9 mouse cellular contexts compared by ENCODE assay signal in genomic region chr8:120495461-120495860, GRCm38 (mm10).
DNase-seq lines count a peak whose midpoint lies in the region; ATAC-seq lines count a peak whose summit lies in the region.
"Had no signal": no experiment of that assay in that cellular context is flagged by ENCODE, and none has a peak within 500 bp of the region (broad histone marks: within the 10 kb centered on the region; RNA-seq: fewer than 3 reads in every experiment).

No protein-coding gene starts in this region.

- H3K4me2 ChIP-seq in heart, embryonic 16.5 days (ENCODE audit: low read depth, low read length) = no peak overlapping the region
- peak overlapping the region; percentile 95 for H3K4me2 ChIP-seq in liver, embryonic 12.5 days
- H3K4me2 ChIP-seq in stomach, embryonic 14.5 days (replicated peaks; ENCODE audit: low read depth, low read length) = no peak overlapping the region

- no peaks in the 10 kb centered on the region for H3K36me3 ChIP-seq in heart, embryonic 16.5 days (ENCODE audit: control insufficient read depth, insufficient read depth)
- peaks cover 95% of the 10 kb centered on the region for H3K36me3 ChIP-seq in megakaryocyte, embryonic 14.5 days (replicated peaks; ENCODE audit: low read length)
- peaks cover 26% of the 10 kb centered on the region for H3K36me3 ChIP-seq in liver, embryonic 12.5 days
- no peaks in the 10 kb centered on the region for H3K36me3 ChIP-seq in stomach, embryonic 14.5 days (ENCODE audit: control insufficient read depth, insufficient read depth, low read length)
- H3K36me3 ChIP-seq: limb, embryonic 12.5 days had no signal

- no peaks in the 10 kb centered on the region for H3K27me3 ChIP-seq in heart, embryonic 16.5 days (ENCODE audit: control insufficient read depth, insufficient read depth, low read length)
- H3K27me3 ChIP-seq in megakaryocyte, embryonic 14.5 days (replicated peaks) = no peaks in the 10 kb centered on the region
- H3K27me3 ChIP-seq in liver, embryonic 12.5 days (replicated peaks) = no peaks in the 10 kb centered on the region
- no peaks in the 10 kb centered on the region for H3K27me3 ChIP-seq in stomach, embryonic 14.5 days (ENCODE audit: control insufficient read depth, insufficient read depth, low read length)

- WGBS in heart, embryonic 16.5 days = 62% methylated on average over 5 of the region's 5 CpGs
- WGBS in liver, embryonic 12.5 days (ENCODE audit: insufficient replicate concordance) = 61% methylated on average over 5 of the region's 5 CpGs
- 74% methylated on average over 5 of the region's 5 CpGs for WGBS in stomach, embryonic 14.5 days

- H3K9ac ChIP-seq in heart, embryonic 16.5 days (ENCODE audit: low read length) = peak overlapping the region; percentile 68; the same call in 1 of the 2 replicates
- peak overlapping the region; percentile 58; the same call in 1 of the 2 replicates for H3K9ac ChIP-seq in liver, embryonic 12.5 days
- no peak overlapping the region for H3K9ac ChIP-seq in stomach, embryonic 14.5 days (replicated peaks; ENCODE audit: low read depth, low read length)
- H3K9ac ChIP-seq: limb, embryonic 12.5 days had no signal

- DNase-seq in heart, adult 18-20 months = no peak
- no peak for DNase-seq in adrenal gland, adult 2 months
- DNase-seq in B cell, adult 2 months = no peak

- H3K4me1 ChIP-seq in heart, embryonic 16.5 days (ENCODE audit: control insufficient read depth, insufficient read depth, low read length) = peaks cover 79% of the 10 kb centered on the region
- H3K4me1 ChIP-seq in megakaryocyte, embryonic 14.5 days = peaks cover 98% of the 10 kb centered on the region
- peaks cover 100% of the 10 kb centered on the region for H3K4me1 ChIP-seq in liver, embryonic 12.5 days
- peaks cover 68% of the 10 kb centered on the region for H3K4me1 ChIP-seq in stomach, embryonic 14.5 days (ENCODE audit: control insufficient read depth, insufficient read depth, low read length)

- no peak for ATAC-seq in heart, embryonic 16.5 days (replicated peaks; ENCODE audit: extremely low read depth, insufficient read depth, low FRiP score)
- no peak for ATAC-seq in megakaryocyte, adult 5-6 weeks (ENCODE audit: poor library complexity, severe bottlenecking)
- no peak for ATAC-seq in liver, embryonic 12.5 days
- ATAC-seq in stomach, embryonic 14.5 days (ENCODE audit: insufficient number of reproducible peaks, insufficient read depth, low FRiP score, low read depth) = no peak

- no peaks in the 10 kb centered on the region for H3K9me3 ChIP-seq in heart, embryonic 16.5 days (replicated peaks; ENCODE audit: control insufficient read depth, low read length)
- no peaks in the 10 kb centered on the region for H3K9me3 ChIP-seq in megakaryocyte, embryonic 14.5 days
- H3K9me3 ChIP-seq in liver, embryonic 12.5 days (replicated peaks) = no peaks in the 10 kb centered on the region
- H3K9me3 ChIP-seq in stomach, embryonic 14.5 days (ENCODE audit: control insufficient read depth, low read depth, low read length) = no peaks in the 10 kb centered on the region
- H3K9me3 ChIP-seq: limb, embryonic 12.5 days had no signal

- H3K4me3 ChIP-seq in heart, embryonic 16.5 days (ENCODE audit: low read length) = no peak overlapping the region
- peak overlapping the region; percentile 77 for H3K4me3 ChIP-seq in megakaryocyte, embryonic 14.5 days (replicated peaks)
- no peak overlapping the region for H3K4me3 ChIP-seq in liver, embryonic 12.5 days
- H3K4me3 ChIP-seq in stomach, embryonic 14.5 days (ENCODE audit: low read depth, low read length) = no peak overlapping the region
- H3K4me3 ChIP-seq: limb, embryonic 12.5 days had no signal

- H3K27ac ChIP-seq in heart, embryonic 16.5 days (ENCODE audit: low read length) = peak overlapping the region; percentile 63
- peak overlapping the region; percentile 100 for H3K27ac ChIP-seq in liver, embryonic 12.5 days
- 0 out of 2 replicates have a peak overlapping the region, but pooled peaks have one; percentile 33 for H3K27ac ChIP-seq in stomach, embryonic 14.5 days (ENCODE audit: low read length)

Comparison
In these comparisons a context has a peak if more than half of its experiments do, and no peak if none do; other contexts are left out.
1. H3K27ac ChIP-seq: peak in every context shown above with its lines; median percentile 100 in liver, embryonic 12.5 days; 63 in heart, embryonic 16.5 days; 33 in stomach, embryonic 14.5 days.